Mouse (Mus musculus) liver, adult 2 months (tissue): Measurements from ENCODE around the gene Psmc6.

Source experiments
- CTCF ChIP-seq: fragments of 200-500 bp; IDR thresholded peaks from 2 replicates; pipeline ENCODE4 v1.5.1; 2011; ENCODE audit warnings: low read depth, low read length, control low read depth
- POLR2A ChIP-seq: fragments of 200-500 bp; IDR thresholded peaks from 2 replicates; pipeline ENCODE4 v1.6.1; 2011; ENCODE audit warnings: low read length, control low read depth; ENCODE audit not compliant: insufficient read depth; ENCODE audit errors: extremely low read depth

DNA sequence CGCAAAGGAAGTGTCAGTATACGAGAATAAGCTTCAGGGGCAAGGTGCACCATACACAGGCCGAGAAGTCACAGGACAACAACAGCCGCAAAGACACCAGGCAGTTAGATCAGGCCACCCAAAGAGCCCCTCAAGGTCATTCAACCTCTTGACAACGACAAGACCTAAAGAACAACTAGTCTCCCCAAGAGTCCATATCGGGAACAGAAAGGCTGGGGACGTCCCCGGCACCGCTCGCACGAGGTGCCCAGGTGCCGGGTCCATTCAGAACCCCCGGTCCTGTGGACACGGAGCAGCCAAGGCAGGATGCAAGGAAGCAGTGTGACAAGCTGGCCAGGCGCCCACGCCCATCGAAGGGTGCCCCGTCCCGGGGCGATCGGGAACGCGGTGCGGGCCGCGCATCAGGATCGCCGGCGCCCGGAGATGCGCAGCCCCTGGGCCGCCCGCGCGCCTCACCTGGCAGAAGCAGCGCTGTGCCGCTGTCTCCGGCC is 11.6 kb upstream of the Psmc6 start:
- no peak for TF ChIP-seq CTCF
- TF ChIP-seq POLR2A: no peak
